Mouse (Mus musculus) frontal cortex, postnatal 14 days (tissue): ENCODE measurements around the gene Gtf3c2.
A peak's percentile ranks its signal among the peaks of the same experiment; 100 is the strongest.

Source experiments
- DNase-seq, 2 experiments: peaks; one replicate each; pipeline ENCODE4 v3.0.0; 2022; ENCODE audit warnings: low spot score in 2 of 2

The Gtf3c2 gene

GRCm38 (mm10) chr5:31198170-31198569, 18.2 kb upstream of the Gtf3c2 start:
- DNase-seq, result no peak

- DNase-seq, result no peak
Observed at GRCm38 (mm10) chr5:31197072-31197471, 17.1 kb upstream of the Gtf3c2 start.

DNA sequence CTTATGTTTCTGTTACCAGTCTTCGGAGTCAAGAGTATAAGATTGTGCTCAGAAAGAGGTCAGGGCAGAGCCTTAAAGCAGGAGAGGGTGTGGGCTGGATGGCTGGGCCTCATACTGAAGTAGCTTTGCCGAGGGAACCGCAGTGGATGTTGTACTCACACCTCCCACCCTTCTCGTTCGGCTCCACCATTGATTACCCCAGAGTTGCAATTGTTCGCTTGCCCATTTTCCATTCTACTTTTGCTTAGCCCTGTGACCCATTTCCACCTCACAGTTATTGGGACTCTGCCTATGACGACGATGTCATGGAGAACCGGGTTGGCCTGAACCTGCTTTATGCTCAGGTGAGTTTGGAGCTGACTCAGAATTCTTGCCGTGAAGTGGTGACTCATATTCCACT, 16.3 kb upstream of the Gtf3c2 start:
- no peak for DNase-seq

- DNase-seq, result no peak
Observed at GRCm38 (mm10) chr5:31195671-31196070, 15.7 kb upstream of the Gtf3c2 start.

DNA sequence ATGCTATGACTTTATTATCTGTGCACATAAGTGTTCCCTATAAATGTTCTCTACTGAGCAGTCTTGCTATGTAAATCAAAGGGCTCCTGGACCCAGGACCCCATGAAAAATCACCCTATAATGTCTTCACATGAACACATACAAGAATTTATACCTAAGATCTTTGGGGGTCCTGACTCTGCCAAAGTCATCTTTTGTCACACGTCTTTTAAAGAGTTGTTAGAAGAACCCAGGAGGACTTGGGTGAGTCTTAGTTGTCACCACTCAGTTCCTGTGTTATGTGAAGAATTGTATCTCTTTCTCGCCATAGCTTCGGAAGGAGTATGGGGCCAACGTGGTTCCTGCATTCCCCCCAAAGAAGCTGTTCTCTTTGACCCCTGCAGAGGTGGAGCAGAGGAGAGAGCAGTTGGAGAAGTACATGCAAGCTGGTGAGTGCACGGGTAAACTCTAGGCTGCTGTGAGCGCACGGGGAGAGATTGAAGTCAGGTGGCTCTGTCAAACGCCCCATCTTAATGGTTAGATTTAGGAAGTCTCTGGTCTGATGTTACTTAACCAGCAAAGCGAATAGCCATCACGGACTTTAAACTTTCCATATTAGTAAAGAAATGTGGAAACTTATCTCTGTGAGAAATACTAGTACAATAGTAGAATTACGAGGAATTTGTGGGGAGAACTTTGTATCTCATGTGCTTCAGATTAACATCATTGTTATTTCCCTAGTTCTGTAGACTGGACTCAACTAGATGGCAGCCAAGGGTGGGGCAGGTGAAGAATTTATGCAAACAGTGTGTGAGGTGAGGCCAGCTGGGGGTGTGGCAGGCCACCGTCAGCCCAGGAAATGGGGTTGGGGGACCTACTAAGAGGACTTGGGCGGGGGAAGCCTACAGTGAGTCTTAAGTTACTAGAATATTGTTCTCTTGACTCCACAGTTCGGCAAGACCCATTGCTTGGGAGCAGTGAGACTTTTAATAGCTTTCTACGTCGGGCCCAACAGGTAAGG, 14.8 kb upstream of the Gtf3c2 start:
- no peak for DNase-seq

GRCm38 (mm10) chr5:31193631-31194281, 13.8 kb upstream of the Gtf3c2 start:
- DNase-seq, result no peak

DNA sequence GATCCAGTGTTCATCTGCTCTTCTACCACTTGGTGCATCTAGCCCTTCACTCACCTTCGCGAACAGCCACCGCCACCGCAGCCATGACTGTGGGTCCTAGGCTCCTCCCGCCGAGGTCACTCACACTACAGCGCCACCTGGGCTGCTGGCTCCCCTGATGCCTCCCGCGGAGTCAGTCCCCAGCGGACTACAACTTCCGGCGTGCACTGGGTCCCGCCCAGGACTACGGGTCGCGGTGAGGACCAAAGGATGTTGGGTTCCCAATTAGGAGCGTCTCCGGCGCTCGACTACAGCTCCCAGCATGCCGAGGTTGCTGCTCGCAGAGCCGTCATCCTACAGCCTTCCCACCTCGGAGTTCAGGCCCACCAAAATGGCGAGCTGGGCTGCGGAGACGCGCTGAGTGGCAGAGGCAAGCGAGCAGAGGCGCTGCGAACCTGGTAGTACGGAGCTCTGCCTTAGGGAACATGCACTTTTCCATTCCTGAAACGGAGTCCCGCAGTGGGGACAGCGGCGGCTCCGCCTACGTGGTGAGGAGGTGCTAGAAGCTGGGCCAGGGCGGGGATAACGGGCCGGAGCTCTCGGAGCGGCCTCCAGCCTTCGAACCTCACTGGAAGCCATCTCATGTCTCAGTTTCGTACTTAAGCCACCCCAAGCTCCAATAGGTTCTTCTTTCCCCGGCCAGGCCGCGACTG, 13.1 kb upstream of the Gtf3c2 start, which contains the start of the genes Snx17 and Eif2b4:
Gene Snx17 (plus strand): TSS at position 289 of the 692 bp plus-strand sequence.
Gene Eif2b4 (minus strand): TSS at position 492 of the 692 bp plus-strand sequence.
- peak; percentile 98 to 99 for DNase-seq

DNA sequence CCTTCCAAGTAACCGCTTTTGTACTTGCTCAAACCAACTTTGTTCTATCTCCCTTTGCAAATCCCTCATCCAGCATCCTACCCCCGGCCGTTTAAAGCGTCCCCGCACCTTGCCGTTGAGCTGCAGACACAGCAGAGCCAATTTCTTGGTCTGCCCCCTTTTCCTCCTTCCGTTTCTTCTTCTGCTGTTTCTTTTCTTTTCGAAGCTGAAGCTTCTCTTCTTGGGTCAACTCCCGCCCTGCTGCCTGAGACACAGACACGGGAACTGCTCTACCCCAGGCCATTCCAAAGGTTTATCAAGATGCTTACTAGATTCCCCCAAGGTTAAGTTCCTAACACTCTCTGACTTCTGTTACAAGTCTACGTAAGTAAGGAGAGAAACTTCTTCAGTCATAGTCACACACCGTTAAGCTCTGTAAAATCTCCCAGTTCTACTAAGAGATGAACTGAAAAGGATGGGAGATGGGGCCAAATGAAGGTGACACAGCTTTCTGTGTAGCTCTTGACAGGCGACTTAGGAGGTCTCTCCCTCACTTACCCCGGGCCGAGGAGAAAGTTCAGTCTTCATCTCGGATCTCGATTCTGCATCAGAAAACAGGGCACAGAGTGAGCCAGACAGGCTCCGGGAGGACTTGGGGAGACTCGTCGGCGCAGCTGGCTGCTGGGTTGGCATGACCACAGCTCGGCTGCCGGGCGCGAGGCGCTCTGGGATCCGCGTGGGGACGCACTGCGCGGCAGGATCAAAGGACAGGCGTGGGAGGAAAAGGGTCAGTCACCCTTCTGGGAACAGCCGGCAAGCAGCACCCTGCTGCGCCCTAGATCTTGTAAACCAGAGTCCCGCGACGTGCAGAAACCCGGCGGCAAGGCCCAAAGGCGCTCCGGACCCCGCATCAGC, 12.3 kb upstream of the Gtf3c2 start:
- DNase-seq, result no peak

DNA sequence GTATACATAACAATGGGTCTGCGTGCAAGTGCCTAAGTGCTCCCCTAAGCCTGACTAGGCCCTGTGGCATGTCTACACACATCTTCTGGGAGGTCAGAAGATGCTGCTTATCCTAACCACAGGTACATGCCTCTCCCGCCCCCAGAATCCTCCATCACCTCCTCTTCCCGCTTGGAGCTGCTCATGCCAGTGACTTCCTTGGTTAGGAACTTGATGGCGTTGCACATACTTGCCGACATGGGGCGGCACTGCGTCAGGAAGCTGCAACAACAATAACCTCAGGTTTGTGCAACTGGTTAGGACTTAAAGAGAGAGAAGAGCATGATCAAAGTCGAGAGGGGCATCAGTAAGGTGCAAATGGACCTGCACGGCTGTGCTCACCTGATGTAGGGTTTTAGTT, 10.3 kb upstream of the Gtf3c2 start:
- no peak for DNase-seq

GRCm38 (mm10) chr5:31188223-31188840, 8.4 kb upstream of the Gtf3c2 start:
- no peak for DNase-seq

DNA sequence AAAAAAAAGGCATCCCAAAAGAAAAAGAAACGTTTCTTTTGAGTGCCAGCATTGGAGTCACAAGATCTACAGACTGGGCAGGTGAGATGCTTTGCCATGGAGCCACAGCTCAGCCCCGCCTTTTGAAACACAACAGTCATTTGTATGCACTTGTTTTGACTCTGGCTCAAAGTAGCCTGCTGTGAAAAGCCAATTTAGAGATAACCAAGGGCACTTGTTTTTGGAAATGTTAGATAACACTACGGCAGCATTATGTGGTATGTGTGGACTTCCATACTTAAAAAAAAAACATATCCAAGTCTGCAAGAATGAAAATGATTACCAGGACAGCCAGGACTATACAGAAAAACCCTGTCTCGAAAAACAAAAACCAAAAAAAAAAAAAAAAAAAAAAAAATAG, 3.7 kb upstream of the Gtf3c2 start:
- no peak for DNase-seq

DNA sequence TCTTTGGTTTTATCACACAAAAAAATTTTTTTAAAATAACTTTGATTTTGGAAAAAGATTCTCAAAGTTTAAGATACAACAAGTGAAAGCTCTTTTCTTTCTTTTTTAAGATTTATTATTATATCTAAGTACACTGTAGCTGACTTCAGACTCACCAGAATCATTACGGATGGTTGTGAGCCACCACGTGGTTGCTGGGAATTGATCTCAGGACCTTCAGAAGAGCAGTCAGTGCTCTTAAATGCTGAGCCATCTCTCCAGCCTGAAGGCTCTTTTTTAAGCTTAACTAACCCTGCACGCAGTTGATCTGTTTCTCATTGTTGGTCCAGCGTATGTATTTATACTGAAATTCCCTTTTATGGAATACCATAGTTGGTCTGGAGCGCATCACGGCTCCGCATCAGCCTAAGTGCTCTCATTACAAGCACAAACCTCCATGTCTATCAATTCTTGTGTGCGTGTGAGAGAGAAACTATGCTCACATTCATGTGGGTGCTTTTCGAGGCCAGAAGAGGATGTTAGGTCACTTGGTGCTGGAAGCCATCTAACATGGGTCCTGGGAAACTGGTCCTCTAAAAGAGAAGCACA, 1.3 kb upstream of the Gtf3c2 start:
- DNase-seq, result no peak

DNA sequence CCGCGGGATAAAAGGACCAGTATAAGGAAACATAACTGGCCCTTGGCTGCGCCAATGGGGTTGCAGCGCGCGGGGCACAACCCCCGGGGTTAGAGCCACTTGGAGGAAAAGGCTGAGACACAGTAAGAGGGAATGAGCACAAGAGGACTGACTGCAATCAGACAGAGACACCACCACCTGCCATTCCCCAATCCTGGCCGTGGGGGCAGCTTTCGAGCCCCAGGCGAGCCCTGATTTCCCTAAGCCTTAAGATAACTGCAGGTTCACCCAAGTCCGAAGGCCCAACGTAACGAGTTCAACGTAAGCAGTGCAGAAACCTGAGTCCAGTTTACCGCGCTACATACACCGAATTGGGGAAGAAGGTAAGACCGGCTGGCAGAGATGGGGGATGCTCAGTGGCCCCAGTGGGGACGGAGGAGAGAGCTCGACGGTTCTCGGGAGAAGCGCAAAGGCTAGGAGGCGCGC, 611 bp downstream of the Gtf3c2 start:
- peak in 1 of 2 experiments; percentile 37 for DNase-seq

GRCm38 (mm10) chr5:31168630-31169029, 11.3 kb downstream of the Gtf3c2 start:
- no peak for DNase-seq

DNA sequence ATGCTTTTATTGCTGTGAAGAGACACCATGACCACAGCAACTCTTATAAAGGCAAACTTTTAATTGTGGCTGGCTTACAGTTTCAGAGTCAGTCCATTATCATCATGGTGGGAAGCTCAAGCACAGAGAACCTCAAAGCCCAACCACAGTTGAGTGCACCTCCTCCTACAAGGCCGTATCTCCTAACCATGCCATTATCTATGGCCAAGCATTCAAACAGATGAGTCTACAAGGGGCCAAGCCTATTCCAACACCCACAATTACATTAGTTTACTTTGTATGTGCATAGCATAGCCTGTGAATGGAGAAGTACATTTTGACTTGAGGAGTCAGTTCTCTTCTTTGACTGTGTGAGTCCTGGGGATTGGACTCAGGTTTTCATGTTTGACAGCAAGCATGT, 15.1 kb downstream of the Gtf3c2 start:
- DNase-seq, result no peak

- no peak for DNase-seq
Observed at GRCm38 (mm10) chr5:31162462-31162861, 17.5 kb downstream of the Gtf3c2 start.

- DNase-seq, result peak; percentile 73 to 74
Observed at GRCm38 (mm10) chr5:31154152-31154553, 25.8 kb downstream of the Gtf3c2 start, which contains the start of gene Mpv17. Gene Mpv17, minus strand, starts transcription at chr5:31154251.

DNA sequence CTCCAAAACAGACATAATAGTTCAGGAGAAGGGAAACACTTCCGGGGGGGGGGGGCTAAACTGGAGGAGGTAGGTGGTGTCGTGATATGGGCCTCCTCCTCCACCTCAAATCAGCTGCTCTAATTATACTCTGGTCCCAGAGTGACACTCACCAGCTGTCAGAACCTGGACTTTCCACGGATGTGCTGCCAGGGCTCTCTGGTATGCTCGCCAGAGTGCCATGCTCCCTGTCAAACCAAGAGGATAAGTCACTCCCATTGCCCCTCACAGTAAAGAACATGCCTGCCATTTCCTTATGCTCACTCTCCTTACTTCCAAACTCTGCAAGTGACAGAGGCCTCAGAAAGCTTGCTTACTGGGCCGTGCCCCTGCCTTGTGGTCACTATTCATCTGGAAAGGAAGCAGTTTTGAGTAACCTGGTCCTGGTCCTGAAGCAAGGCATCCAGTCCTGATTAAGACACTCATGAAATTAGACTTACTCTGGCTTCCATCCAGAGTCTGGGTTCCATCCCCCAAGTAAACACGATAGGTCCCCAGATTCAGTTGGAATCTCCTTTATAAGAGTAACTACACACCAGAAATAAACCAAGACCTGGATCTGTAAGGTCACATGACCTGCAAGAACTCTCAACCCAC, 26.3 kb downstream of the Gtf3c2 start:
- no peak for DNase-seq

DNA sequence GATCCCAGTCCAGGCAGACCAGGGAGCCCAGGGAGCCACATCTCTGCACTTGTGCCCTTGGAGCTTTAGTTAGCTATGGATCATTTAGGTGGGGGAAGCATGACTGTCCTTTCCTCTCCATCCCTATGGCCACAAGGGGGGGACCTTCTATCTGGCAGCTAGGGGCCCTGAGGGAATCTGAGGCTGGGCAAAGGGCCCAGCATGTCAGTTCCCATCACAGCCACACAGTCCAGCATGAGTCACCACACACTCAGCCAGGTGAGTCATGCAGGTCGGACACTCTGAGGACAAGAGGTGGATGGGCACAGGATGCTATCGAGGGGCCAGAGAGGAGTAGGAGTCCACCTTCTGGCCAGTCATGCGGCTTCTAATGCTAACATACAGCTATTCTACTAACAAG, 28.2 kb downstream of the Gtf3c2 start:
- DNase-seq, result no peak

GRCm38 (mm10) chr5:31149781-31150180, 30.2 kb downstream of the Gtf3c2 start:
- DNase-seq, result no peak
